In the genomic region with DNA sequence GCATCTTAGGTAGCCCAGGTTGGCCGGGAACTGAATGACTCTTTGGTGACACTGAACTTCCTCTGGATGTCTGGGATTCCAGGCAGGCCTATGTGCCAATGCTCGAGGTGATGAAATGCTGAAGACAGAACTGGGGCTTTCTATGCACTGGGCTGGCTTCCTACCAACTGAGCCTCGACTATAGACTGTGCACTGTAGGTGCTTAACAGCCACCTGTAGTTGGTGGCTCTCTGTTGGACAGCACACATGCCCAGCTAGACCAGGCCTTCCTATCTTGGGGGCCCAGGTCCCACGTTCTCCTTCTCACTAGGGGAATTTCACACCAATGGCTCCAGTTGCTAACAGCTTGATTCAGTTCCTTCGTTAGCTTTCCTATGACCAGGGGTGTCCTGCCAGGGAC, we compare ENCODE assay signal across 28 mouse cellular contexts.
"Had no signal": no experiment of that assay in that cellular context is flagged by ENCODE, and none has a peak within 500 bp of the region (broad histone marks: within the 10 kb centered on the region; RNA-seq: fewer than 3 reads in every experiment).

No protein-coding gene starts in this region.

- DNase-seq: left cerebral cortex, postnatal 4 days; liver; liver, embryonic 13.5 days; liver, postnatal 0 days; lung, adult 18-20 months; lung, adult 2 months; lung, embryonic 14.5 days; lung, postnatal 10 days; lung, postnatal 14 days; lung, postnatal 36 days; lung, postnatal 4 days; midbrain, embryonic 14.5 days had no signal

- H3K36me3 ChIP-seq: limb, embryonic 12.5 days; limb, embryonic 15.5 days; liver, embryonic 12.5 days; liver, embryonic 13.5 days; liver, embryonic 15.5 days; lung, embryonic 15.5 days; midbrain, embryonic 10.5 days; midbrain, embryonic 12.5 days; midbrain, embryonic 13.5 days; midbrain, embryonic 15.5 days; neural tube, embryonic 12.5 days had no signal

- H3K27ac ChIP-seq: limb, embryonic 10.5 days; limb, embryonic 12.5 days; limb, embryonic 13.5 days; limb, embryonic 15.5 days; liver, embryonic 12.5 days; liver, embryonic 13.5 days; liver, embryonic 14.5 days; liver, embryonic 15.5 days; lung, embryonic 15.5 days; macrophage; midbrain, embryonic 10.5 days; midbrain, embryonic 12.5 days; midbrain, embryonic 13.5 days; midbrain, embryonic 15.5 days; neural tube, embryonic 12.5 days had no signal

- H3K27me3 ChIP-seq: limb, embryonic 12.5 days; limb, embryonic 13.5 days; limb, embryonic 15.5 days; liver, embryonic 12.5 days; liver, embryonic 13.5 days; liver, embryonic 15.5 days; lung, embryonic 15.5 days; midbrain, embryonic 12.5 days; midbrain, embryonic 13.5 days; midbrain, embryonic 15.5 days; neural tube, embryonic 12.5 days had no signal

- H3K4me1 ChIP-seq: limb, embryonic 10.5 days; limb, embryonic 12.5 days; limb, embryonic 13.5 days; liver, embryonic 12.5 days; liver, embryonic 13.5 days; liver, embryonic 15.5 days; lung, embryonic 15.5 days had no signal

- H3K4me3 ChIP-seq: limb, embryonic 10.5 days; limb, embryonic 12.5 days; limb, embryonic 13.5 days; limb, embryonic 15.5 days; liver, embryonic 12.5 days; liver, embryonic 13.5 days; liver, embryonic 15.5 days; lung, embryonic 15.5 days; megakaryocyte, embryonic 14.5 days; midbrain, embryonic 10.5 days; midbrain, embryonic 12.5 days; midbrain, embryonic 13.5 days; midbrain, embryonic 15.5 days; myocyte; neural tube, embryonic 12.5 days had no signal

- H3K9me3 ChIP-seq: limb, embryonic 10.5 days; limb, embryonic 12.5 days; limb, embryonic 13.5 days; limb, embryonic 15.5 days; liver, embryonic 12.5 days; liver, embryonic 13.5 days; liver, embryonic 15.5 days; lung, embryonic 15.5 days; megakaryocyte, embryonic 14.5 days; midbrain, embryonic 10.5 days; midbrain, embryonic 12.5 days; midbrain, embryonic 13.5 days; midbrain, embryonic 15.5 days; neural tube, embryonic 12.5 days had no signal
